Mouse (Mus musculus): ENCODE measurements at regions not wholly inside any gene's neighbourhood (a gene's known extent, or its start where the extent isn't known, plus 50 kb on each side); places are given as distances from the start of the nearest gene placed in this dataset.

- ATAC-seq (ENCODE audit: low TSS enrichment): no peak
Observed at GRCm38 (mm10) chr5:119739386-119739785, 68.9 kb downstream of the Tbx3 start.

GRCm38 (mm10) chr5:119741116-119741515, 70.6 kb downstream of the Tbx3 start:
- ATAC-seq (ENCODE audit: low TSS enrichment): peak; percentile 84

GRCm38 (mm10) chr5:119743733-119744132, 73.3 kb downstream of the Tbx3 start:
- no peak for ATAC-seq (ENCODE audit: low TSS enrichment)

DNA sequence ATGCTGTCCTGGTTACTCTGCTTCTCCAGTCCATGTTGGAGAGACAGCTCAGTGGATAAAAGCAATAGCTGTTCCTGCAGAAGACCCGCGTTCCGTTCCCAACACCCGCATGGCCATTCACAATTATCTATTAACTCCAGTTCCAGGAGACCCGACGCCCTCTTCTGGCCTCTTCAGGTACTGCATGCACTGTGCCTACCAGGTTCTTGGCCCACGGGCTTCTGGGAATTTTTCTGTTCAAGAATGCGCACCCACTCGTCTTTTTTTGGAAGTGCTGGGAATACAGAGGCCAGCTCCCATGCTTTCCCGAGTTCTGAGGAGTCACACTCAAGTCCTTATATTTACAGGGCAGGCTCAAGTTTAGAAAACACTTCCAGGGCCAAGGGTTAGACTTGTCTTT, 76.6 kb downstream of the Tbx3 start:
- ATAC-seq (ENCODE audit: low TSS enrichment): no peak

DNA sequence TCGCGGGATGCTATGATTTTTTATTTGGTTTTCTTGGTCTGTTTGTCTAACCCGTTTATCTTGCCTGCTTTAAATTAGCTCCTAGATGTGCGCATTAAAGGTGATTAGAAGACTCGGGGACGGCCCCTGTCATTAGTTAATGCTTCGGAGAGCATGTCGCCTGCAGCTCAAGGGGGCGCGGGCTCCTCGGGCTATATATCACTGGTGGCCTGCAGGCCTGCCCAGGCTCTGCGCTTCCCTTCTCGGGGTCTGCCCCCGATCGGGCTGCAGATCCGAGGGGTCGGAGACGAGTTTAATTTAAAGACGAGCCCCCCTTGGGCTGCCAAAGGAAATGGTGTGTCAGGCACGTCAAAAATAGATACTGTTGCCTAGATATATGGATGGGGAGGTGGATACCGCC, 78.2 kb downstream of the Tbx3 start:
- ATAC-seq (ENCODE audit: low TSS enrichment): no peak

GRCm38 (mm10) chr5:119749153-119749552, 78.7 kb downstream of the Tbx3 start:
- ATAC-seq (ENCODE audit: low TSS enrichment): no peak

DNA sequence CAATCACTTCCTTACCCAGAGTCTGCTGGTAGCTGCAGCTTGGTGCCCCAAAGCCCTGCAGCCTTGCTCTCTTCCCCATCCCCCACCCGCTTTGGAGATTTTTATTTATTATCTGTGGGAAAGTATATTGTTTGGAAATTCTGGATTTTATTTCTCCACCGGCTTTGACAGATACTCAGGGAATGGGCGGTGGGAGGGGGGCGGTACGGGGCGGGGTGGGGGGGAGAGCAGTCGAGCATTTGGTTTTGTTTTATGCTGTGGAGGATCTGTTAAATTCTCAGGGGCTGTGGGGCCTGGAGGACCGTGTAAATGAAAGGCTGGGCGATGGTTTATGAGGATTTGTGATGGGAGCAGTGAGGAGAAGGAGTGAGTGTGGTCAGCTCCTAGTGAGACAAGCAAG, 76.7 kb upstream of the Tbx5 start:
- ATAC-seq (ENCODE audit: low TSS enrichment): no peak

DNA sequence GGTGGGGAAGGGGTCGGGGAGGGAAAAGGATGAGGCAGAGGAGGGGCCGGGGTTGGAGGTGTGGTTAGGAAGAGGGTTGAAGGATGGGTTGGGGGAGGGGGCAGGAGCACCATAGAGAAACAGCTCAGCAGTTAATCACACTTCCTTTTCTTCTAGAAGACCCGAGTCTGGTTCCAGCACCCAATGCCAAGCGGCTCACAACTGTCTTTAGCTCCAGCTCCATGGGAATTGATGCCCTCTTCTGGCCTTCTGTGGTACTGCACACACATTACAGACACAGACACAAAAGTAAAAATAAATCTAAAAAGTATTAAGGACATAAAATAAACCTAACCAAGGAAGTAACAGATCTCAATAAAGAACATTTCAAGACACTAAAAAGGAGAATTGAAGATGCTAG, 73.6 kb upstream of the Tbx5 start:
- no peak for ATAC-seq (ENCODE audit: low TSS enrichment)

DNA sequence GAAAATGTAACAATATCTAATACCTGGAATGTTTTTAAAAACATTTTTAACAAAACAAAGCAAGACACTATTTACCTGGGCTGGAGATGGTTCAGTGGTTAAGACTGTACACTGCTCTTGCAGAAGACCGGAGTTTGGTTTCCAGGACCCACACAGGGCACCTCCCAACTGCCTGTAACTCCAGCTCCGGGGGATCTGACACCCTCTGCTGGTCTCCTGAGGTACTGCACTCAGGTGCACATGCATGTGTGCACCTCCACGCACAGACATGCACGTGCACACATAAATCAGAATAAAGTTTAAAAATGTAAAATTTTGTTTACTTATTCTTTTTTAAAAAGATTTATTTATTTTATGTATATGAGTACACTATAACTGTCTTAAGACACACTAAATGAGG, 70.4 kb upstream of the Tbx5 start:
- no peak for ATAC-seq (ENCODE audit: low TSS enrichment)

DNA sequence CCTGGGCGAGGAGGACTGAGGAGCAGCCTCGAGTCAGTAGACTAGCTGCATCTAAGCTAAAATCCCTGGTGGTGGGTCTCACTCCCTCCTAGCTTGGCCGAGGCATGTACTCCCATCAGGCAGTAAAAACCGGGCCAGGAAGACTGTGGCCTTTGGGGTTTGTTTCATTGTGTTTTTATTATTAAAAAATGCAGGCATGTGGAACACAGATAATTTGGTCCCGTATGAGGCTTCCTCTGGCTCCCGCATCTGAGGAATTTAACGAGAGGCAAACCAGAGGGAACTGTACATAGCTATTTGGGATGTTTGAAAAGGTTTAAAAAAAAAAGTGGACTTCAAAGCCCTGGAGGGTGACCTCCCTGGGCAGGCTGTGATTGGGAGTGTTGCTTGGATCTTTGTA, 69.1 kb upstream of the Tbx5 start:
- ATAC-seq (ENCODE audit: low TSS enrichment): no peak

GRCm38 (mm10) chr5:119766372-119766771, 66.1 kb upstream of the Tbx5 start:
- ATAC-seq (ENCODE audit: low TSS enrichment): no peak

DNA sequence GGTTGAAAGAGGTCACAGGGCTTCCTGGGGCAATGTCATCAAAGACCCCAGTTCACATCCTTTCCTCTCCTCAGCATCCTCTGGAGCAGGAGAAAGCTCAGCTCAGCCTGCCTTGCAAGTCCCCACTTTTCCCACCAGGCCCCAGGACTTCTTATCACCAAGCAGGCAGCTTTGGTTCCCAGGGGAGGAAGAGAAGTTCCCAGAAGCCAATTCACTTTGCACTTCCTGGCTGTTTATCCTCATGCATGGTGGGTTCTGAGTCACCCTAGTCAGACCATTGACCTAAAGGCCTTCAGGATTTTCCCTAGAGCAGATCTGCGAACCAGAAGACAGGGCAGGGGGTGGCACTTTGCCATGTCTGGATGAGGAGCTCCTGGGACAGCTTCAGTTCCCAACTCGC, 61.5 kb upstream of the Tbx5 start:
- ATAC-seq (ENCODE audit: low TSS enrichment): no peak

DNA sequence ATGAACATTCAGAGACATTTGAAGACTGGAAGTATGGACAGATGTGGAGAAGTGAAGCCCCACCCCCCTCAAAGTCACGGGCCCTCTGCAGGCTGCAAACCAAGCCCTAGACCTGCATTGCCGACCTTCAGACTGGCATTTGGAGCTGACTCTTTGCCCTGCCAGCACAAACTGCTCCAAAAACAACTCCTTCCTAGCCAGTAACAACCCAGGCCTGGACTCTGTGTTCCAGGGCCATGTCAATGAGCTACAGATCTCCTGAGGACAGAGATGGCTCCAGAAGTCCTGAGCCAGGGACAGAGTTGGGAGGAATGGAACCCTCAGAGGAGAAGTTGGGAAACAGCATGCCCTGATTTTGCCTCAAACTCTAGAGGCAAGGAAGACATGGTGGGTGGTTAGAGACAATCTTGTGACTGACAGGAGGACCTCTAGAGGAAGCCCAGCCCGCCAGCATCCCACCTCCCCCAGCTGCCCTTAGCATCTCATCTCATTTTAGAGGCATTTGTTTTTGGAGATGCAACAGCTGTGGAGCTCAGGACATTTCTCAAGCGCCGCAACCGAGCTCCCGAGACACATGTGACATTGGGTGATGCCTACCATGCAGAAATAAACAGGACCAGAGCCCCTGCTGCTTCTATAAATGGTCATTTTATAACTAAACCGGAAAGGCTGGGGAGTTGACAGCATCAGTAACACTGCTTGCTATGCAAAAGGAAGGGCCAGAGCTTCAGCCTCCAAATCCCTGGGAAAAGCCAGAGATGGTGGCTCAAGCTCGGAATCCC, 56.2 kb upstream of the Tbx5 start:
- ATAC-seq (ENCODE audit: low TSS enrichment): no peak

GRCm38 (mm10) chr5:119777836-119778235, 54.6 kb upstream of the Tbx5 start:
- no peak for ATAC-seq (ENCODE audit: low TSS enrichment)

DNA sequence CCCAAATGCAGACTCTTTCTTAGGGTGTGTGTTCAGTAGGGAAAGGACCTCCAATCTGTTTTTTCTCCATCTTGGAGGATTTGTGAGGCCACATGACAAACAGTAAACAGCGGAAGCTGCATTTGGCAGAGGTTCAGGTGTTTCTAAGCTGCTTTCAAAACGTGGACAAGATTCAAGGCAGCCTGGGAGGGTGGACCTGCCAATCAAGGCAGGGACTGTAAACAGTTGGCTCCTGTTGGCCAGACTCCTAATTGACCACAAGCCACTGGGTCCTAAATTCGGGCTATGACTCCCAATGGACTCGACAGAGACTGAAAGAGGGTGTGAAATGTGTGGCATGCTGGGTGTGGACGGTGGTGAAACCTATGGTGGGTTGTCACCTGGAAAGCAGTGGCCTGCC, 51.1 kb upstream of the Tbx5 start:
- no peak for ATAC-seq (ENCODE audit: low TSS enrichment)

Data from frontal cortex, adult (tissue).